Comparison of ENCODE assay signal across 10 mouse cellular contexts in the genomic region with DNA sequence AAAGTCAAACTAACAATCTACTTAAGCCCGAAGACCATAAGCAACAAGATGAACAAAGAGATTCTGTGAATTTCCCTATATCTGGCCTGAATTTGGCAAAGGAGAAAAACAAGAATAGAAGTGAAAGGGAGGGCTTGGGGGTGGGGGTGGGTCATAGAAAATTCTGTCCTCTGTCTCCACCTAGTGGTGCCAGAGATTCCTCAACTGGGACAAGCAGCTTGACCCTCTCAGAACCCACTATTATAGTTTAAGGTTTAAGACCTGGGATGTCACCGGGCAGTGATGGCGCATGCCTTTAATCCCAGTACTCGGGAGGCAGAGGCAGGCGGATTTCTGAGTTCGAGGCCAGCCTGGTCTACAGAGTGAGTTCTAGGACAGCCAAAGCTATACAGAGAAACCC. TPM values are rescaled to one million over a fixed set of nuclear protein-coding genes. Genes with fewer than 3 reads are reported as not detected.
DNase-seq lines count a peak whose midpoint lies in the region; ATAC-seq and TF ChIP-seq lines count a peak whose summit lies in the region.
"Had no signal": no experiment of that assay in that cellular context is flagged by ENCODE, and none has a peak within 500 bp of the region (broad histone marks: within the 10 kb centered on the region; RNA-seq: fewer than 3 reads in every experiment).

No protein-coding gene starts in this region.

- intact Hi-C loops in heart, adult 2 months (cut with DNase I), result loop anchor here (5.0 to 10.0 kb wide), 2 partner anchors 119 to 402 kb away; no protein-coding TSS in a partner anchor
- intact Hi-C loops in heart, postnatal 25 days (cut with DNase I), result loop anchor here (10.0 kb wide), 1 partner anchor 402 kb away; no protein-coding TSS in a partner anchor

- peak; percentile 24 to 49 for DNase-seq in heart, adult 2 months
- no peak for DNase-seq in heart, postnatal 25 days (ENCODE audit: low spot score)
- peak; percentile 16 to 20 for DNase-seq in urinary bladder, postnatal 36 days (ENCODE audit: low spot score in 2 of 2)
- no peak for DNase-seq in urinary bladder, postnatal 10 days (ENCODE audit: low spot score)
- DNase-seq in kidney, adult 8-10 months, result peak; percentile 23 to 47

- H3K9ac ChIP-seq in heart, adult 2 months (ENCODE audit: low read depth, low read length), result no peak overlapping the region
- H3K9ac ChIP-seq in forebrain, embryonic 16.5 days (replicated peaks; ENCODE audit: low read depth, low read length), result no peak overlapping the region
- H3K9ac ChIP-seq: embryonic facial prominence, embryonic 12.5 days; limb, embryonic 13.5 days had no signal

- no peak overlapping the region for H3K4me3 ChIP-seq in heart, adult 2 months
- no peak overlapping the region for H3K4me3 ChIP-seq in cortical plate, adult 2 months (ENCODE audit: insufficient read depth, low read length)
- H3K4me3 ChIP-seq in forebrain, embryonic 16.5 days (replicated peaks; ENCODE audit: low read length), result no peak overlapping the region
- H3K4me3 ChIP-seq: embryonic facial prominence, embryonic 12.5 days; limb, embryonic 13.5 days had no signal

- no peak overlapping the region for H3K4me2 ChIP-seq in forebrain, embryonic 16.5 days (ENCODE audit: low read length)
- H3K4me2 ChIP-seq: embryonic facial prominence, embryonic 12.5 days; limb, embryonic 13.5 days had no signal

- peaks cover 7% of the 10 kb centered on the region for H3K79me2 ChIP-seq in heart, adult 2 months (replicated peaks; ENCODE audit: control insufficient read depth, insufficient read depth, low read length)

- no peaks in the 10 kb centered on the region for H3K9me3 ChIP-seq in forebrain, embryonic 16.5 days (ENCODE audit: control insufficient read depth, low read length)
- H3K9me3 ChIP-seq: embryonic facial prominence, embryonic 12.5 days; limb, embryonic 13.5 days had no signal

- no peak for TF ChIP-seq POLR2A in heart, adult 2 months (IDR thresholded peaks at IDR 0.05; ENCODE audit: insufficient read depth, low read depth, low read length)
- TF ChIP-seq POLR2A in cortical plate, adult 2 months (IDR thresholded peaks at IDR 0.05; ENCODE audit: extremely low read depth, insufficient read depth, low read length), result no peak

- no peaks in the 10 kb centered on the region; the same call in 1 of the 2 replicates for H3K36me3 ChIP-seq in heart, adult 2 months (ENCODE audit: control insufficient read depth, insufficient read depth, low read length)
- H3K36me3 ChIP-seq in forebrain, embryonic 16.5 days (ENCODE audit: control insufficient read depth, insufficient read depth), result no peaks in the 10 kb centered on the region
- H3K36me3 ChIP-seq: embryonic facial prominence, embryonic 12.5 days; limb, embryonic 13.5 days had no signal

- no peak overlapping the region for H3K27ac ChIP-seq in heart, adult 2 months
- H3K27ac ChIP-seq in cortical plate, adult 2 months (ENCODE audit: insufficient read depth, low read length), result no peak overlapping the region
- H3K27ac ChIP-seq in forebrain, embryonic 16.5 days (ENCODE audit: low read length), result no peak overlapping the region
- H3K27ac ChIP-seq: embryonic facial prominence, embryonic 12.5 days; limb, embryonic 13.5 days had no signal

- 32% methylated on average over 6 of the region's 6 CpGs for WGBS in heart, adult 2 months
- WGBS in forebrain, embryonic 16.5 days, result 68% methylated on average over 6 of the region's 6 CpGs

- 0 out of 2 replicates have a peak, but pooled peaks have one; percentile 33 for TF ChIP-seq EP300 in heart, adult 2 months (IDR thresholded peaks at IDR 0.05; ENCODE audit: insufficient read depth, low read depth, low read length)

- H3K4me1 ChIP-seq in heart, adult 2 months (ENCODE audit: control insufficient read depth, insufficient read depth, low read length), result peaks cover 5% of the 10 kb centered on the region
- H3K4me1 ChIP-seq in cortical plate, adult 2 months (ENCODE audit: control insufficient read depth, insufficient read depth, low read length), result no peaks in the 10 kb centered on the region; the same call in 1 of the 2 replicates
- H3K4me1 ChIP-seq in forebrain, embryonic 16.5 days (replicated peaks; ENCODE audit: control insufficient read depth, insufficient read depth, low read length), result no peaks in the 10 kb centered on the region
- H3K4me1 ChIP-seq: embryonic facial prominence, embryonic 12.5 days; limb, embryonic 13.5 days had no signal

- ATAC-seq in megakaryocyte-erythroid progenitor cell, adult 5-6 weeks (replicated peaks; ENCODE audit: low FRiP score, low TSS enrichment, poor library complexity, severe bottlenecking), result peak; percentile 78; the same call in 1 of the 2 replicates
- no peak for ATAC-seq in forebrain, embryonic 16.5 days

- peak; percentile 89 for TF ChIP-seq CTCF in heart, adult 2 months (IDR thresholded peaks at IDR 0.05)
- TF ChIP-seq CTCF in cortical plate, adult 2 months (IDR thresholded peaks at IDR 0.05; ENCODE audit: extremely low read depth, insufficient read depth, low read length), result peak; percentile 63

- H3K27me3 ChIP-seq in heart, adult 2 months (ENCODE audit: control insufficient read depth, insufficient read depth, low read length), result no peaks in the 10 kb centered on the region
- no peaks in the 10 kb centered on the region for H3K27me3 ChIP-seq in forebrain, embryonic 16.5 days (replicated peaks; ENCODE audit: control insufficient read depth, insufficient read depth, low read length)
- H3K27me3 ChIP-seq: embryonic facial prominence, embryonic 12.5 days; limb, embryonic 13.5 days had no signal

RNA-seq across cellular contexts. Expression of gene Nf2, which starts 12.6 kb away (rescaled TPM):
- 10 to 100 TPM; 77.1 to 85.0 TPM for total RNA-seq in heart, adult 2 months (2021)
- polyA plus RNA-seq in heart, adult 2 months (2012; rRNA removed), result 57.1 and 85.2 TPM in 2 replicates
- 10 to 100 TPM; 81.5 to 83.6 TPM for total RNA-seq in heart, postnatal 25 days (2021)
- 60.5 and 65.6 TPM in 2 replicates for polyA plus RNA-seq in cortical plate, adult 2 months (2012; rRNA removed)
- 39.0 and 45.3 TPM in 2 replicates for total RNA-seq in megakaryocyte-erythroid progenitor cell, adult 5-6 weeks (2014; fragmentation: Nextera tagmentation)
- 68.1 and 86.7 TPM in 2 replicates for total RNA-seq in megakaryocyte-erythroid progenitor cell, adult 5-6 weeks (2017)
- polyA plus RNA-seq in forebrain, embryonic 16.5 days (2015; fragmentation: Nextera tagmentation; extraction: Ambion mirVana), result 72.9 and 76.7 TPM in 2 replicates

RNA-seq across cellular contexts. Expression of gene Nipsnap1, which starts 37.0 kb away (rescaled TPM):
- under 1 TPM; 0.50 to 0.75 TPM for total RNA-seq in heart, adult 2 months (2021)
- polyA plus RNA-seq in heart, adult 2 months (2012; rRNA removed), result 1.6 and 3.6 TPM in 2 replicates
- total RNA-seq in heart, postnatal 25 days (2021), result under 1 TPM; 0.70 to 0.86 TPM
- polyA plus RNA-seq in cortical plate, adult 2 months (2012; rRNA removed), result 77.7 and 84.0 TPM in 2 replicates
- 12.1 and 17.8 TPM in 2 replicates for total RNA-seq in megakaryocyte-erythroid progenitor cell, adult 5-6 weeks (2014; fragmentation: Nextera tagmentation)
- total RNA-seq in megakaryocyte-erythroid progenitor cell, adult 5-6 weeks (2017), result 11.6 and 13.7 TPM in 2 replicates
- polyA plus RNA-seq in forebrain, embryonic 16.5 days (2015; fragmentation: Nextera tagmentation; extraction: Ambion mirVana), result 126 and 147 TPM in 2 replicates

RNA-seq across cellular contexts. Expression of gene Thoc5, which starts 58.4 kb away (rescaled TPM):
- total RNA-seq in heart, adult 2 months (2021), result 10 to 100 TPM; 16.2 to 16.5 TPM
- 12.8 and 15.8 TPM in 2 replicates for polyA plus RNA-seq in heart, adult 2 months (2012; rRNA removed)
- 10 to 100 TPM; 16.3 to 16.9 TPM for total RNA-seq in heart, postnatal 25 days (2021)
- 46.4 and 48.1 TPM in 2 replicates for polyA plus RNA-seq in cortical plate, adult 2 months (2012; rRNA removed)
- 38.3 and 51.3 TPM in 2 replicates for total RNA-seq in megakaryocyte-erythroid progenitor cell, adult 5-6 weeks (2014; fragmentation: Nextera tagmentation)
- total RNA-seq in megakaryocyte-erythroid progenitor cell, adult 5-6 weeks (2017), result 66.9 and 68.5 TPM in 2 replicates
- polyA plus RNA-seq in forebrain, embryonic 16.5 days (2015; fragmentation: Nextera tagmentation; extraction: Ambion mirVana), result 66.6 and 73.6 TPM in 2 replicates

Comparison
In these comparisons a context has a peak if more than half of its experiments do, and no peak if none do; other contexts are left out.
1. DNase-seq: peak in heart, adult 2 months (2 of 2), urinary bladder, postnatal 36 days (2 of 2) and kidney, adult 8-10 months (2 of 2); none in heart, postnatal 25 days (single experiment) and urinary bladder, postnatal 10 days (single experiment).
2. RNA of gene Nipsnap1, which starts 37.0 kb away (total RNA-seq): 11.6 to 17.8 TPM in megakaryocyte-erythroid progenitor cell, adult 5-6 weeks; 0.70 to 0.86 TPM in heart, postnatal 25 days and 0.50 to 0.75 TPM in heart, adult 2 months; every median in the first group is over 4 times any median in the second.